Mouse (Mus musculus) lung, postnatal 0 days (tissue): ENCODE measurements at regions not wholly inside any gene's neighbourhood (a gene's known extent, or its start where the extent isn't known, plus 50 kb on each side); places are given as distances from the start of the nearest gene placed in this dataset.

Experiments used
- ATAC-seq: fragments of 200-750 bp; cut with Nextera tagmentation; 2 replicates; pipeline ENCODE4 v1.8.0; 2017; ENCODE audit warnings: moderate library complexity
- DNase-seq: peaks from one replicate; pipeline ENCODE4 v3.0.0-alpha.2; 2016; ENCODE audit warnings: low spot score
- H3K27ac ChIP-seq: fragments of 300-500 bp; sonication (generic); 2 replicates; pipeline ENCODE4 v1.5.1; 2014; ENCODE audit warnings: antibody characterized with exemption, mild to moderate bottlenecking, low read length, mixed read lengths
- H3K27me3 ChIP-seq: fragments of 300-500 bp; sonication (generic); replicated peaks from 2 replicates; pipeline ENCODE4 v1.6.1; 2014; ENCODE audit warnings: low read length, mixed read lengths; ENCODE audit not compliant: insufficient read depth
- H3K36me3 ChIP-seq: fragments of 300-500 bp; sonication (generic); 2 replicates; pipeline ENCODE4 v1.6.1; 2014; ENCODE audit warnings: low read length, mixed read lengths; ENCODE audit not compliant: insufficient read depth
- H3K4me1 ChIP-seq: fragments of 300-500 bp; sonication (generic); 2 replicates; pipeline ENCODE4 v1.6.1; 2014; ENCODE audit warnings: antibody characterized with exemption, low read depth, low read length, mixed read lengths; ENCODE audit not compliant: insufficient read depth
- H3K4me2 ChIP-seq: fragments of 300-500 bp; sonication (generic); replicated peaks from 2 replicates; pipeline ENCODE4 v1.6.1; 2014; ENCODE audit warnings: low read depth, mild to moderate bottlenecking, low read length, moderate library complexity, mixed read lengths
- H3K4me3 ChIP-seq: fragments of 300-500 bp; sonication (generic); 2 replicates; pipeline ENCODE4 v1.5.1; 2014; ENCODE audit warnings: low read depth, low read length
- H3K9ac ChIP-seq: fragments of 300-500 bp; sonication (generic); replicated peaks from 2 replicates; pipeline ENCODE4 v1.6.1; 2014; ENCODE audit warnings: low read depth, mild to moderate bottlenecking
- H3K9me3 ChIP-seq: fragments of 300-500 bp; sonication (generic); 2 replicates; pipeline ENCODE4 v1.6.1; 2016; ENCODE audit warnings: low read length, mixed read lengths
- CTCF ChIP-seq: IDR thresholded peaks from 2 replicates; pipeline ENCODE4 v1.5.1; 2016; ENCODE audit warnings: antibody characterized with exemption, mild to moderate bottlenecking
- EP300 ChIP-seq: IDR thresholded peaks from 2 replicates; pipeline ENCODE4 v1.6.1; 2016; ENCODE audit warnings: antibody characterized with exemption, mild to moderate bottlenecking, control low read depth
- WGBS: fragments of 180-500 bp; shearing (Covaris S2); extraction: QIAGEN DNeasy Blood & Tissue Kit; methylation state at CpG from one replicate; pipeline ENCODE4 v1.1.7; 2014; 5-methylcytosine and 5-hydroxymethylcytosine counted together

DNA sequence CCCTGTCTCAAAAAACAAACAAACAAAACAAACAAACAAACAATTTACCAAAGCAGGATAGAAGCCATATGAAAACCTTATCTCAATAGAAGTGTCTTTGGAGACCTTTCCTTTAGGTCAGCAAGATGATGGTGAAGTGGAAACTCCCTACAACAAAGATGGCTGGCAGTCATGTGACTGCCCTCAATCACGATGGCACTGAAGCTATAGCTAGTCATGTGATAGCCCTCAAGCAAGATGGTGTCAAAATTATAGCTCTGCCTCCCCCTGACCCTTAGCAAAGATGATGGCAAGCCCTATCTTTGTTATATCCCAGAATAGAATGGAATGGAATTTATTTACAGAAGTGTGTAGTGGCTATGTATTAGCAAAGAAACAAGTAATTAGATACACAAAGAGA is 423.2 kb downstream of the 1810013L24Rik start:
- Histone ChIP-seq H3K4me1 (no peaks in the 10 kb centered on the region), H3K9ac (no peak overlapping the region), H3K36me3 (no peaks in the 10 kb centered on the region), H3K4me2 (no peak overlapping the region), H3K9me3 (no peaks in the 10 kb centered on the region), H3K4me3 (no peak overlapping the region), H3K27me3 (no peaks in the 10 kb centered on the region), H3K27ac (no peak overlapping the region)
- TF ChIP-seq EP300 (no peak), CTCF (no peak)
- WGBS: 70% methylated on average over 1 of the region's 1 CpGs
- ATAC-seq (no peak), DNase-seq (no peak)

DNA sequence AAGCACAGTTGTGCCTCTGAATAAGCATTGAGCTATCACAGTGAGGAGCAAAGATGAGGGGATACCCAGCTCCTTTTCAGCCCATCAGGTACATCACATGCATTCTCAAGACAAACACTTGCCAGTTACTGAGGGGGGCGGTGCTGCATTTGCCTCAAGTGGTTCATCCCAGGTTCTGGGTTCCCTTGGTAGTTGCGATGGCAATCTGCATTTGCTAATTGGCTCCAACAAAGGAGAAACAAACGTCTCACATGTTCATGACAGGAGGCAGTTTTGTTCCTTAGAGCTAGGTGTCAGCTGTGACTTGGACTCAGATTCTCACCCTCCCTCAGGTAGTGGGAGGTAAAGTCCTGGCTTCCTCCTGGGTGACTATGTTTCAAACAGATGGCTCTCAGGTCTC is 425.5 kb downstream of the 1810013L24Rik start:
- Histone ChIP-seq H3K4me3 (no peak overlapping the region), H3K27ac (no peak overlapping the region), H3K4me2 (no peak overlapping the region), H3K9ac (no peak overlapping the region), H3K36me3 (no peaks in the 10 kb centered on the region), H3K27me3 (no peaks in the 10 kb centered on the region), H3K9me3 (no peaks in the 10 kb centered on the region), H3K4me1 (no peaks in the 10 kb centered on the region)
- 40% methylated on average over 3 of the region's 3 CpGs for WGBS
- no peak for TF ChIP-seq EP300
- TF ChIP-seq CTCF: no peak
- no peak for DNase-seq
- ATAC-seq: no peak

DNA sequence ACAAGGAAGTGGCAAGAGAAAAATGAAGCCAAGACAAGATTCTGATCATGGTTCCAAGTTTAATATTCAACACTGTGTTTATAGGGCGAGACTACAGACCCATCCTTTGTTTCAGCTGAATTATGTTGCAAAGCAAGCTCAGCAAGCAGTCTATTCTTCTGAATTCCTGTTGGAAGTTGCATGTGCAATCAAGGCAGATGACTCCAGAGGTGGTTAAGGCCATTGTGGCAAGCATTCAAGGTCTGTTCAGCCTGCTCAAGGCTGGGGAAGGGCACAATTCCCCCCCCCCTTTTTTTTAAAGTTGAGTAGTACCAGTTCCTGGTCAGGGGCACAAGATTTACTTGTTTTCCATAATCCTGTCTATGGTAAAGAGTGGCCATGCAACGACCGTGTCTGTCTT is 431.1 kb downstream of the 1810013L24Rik start:
- no peak for DNase-seq
- 78% methylated on average over 3 of the region's 3 CpGs for WGBS

DNA sequence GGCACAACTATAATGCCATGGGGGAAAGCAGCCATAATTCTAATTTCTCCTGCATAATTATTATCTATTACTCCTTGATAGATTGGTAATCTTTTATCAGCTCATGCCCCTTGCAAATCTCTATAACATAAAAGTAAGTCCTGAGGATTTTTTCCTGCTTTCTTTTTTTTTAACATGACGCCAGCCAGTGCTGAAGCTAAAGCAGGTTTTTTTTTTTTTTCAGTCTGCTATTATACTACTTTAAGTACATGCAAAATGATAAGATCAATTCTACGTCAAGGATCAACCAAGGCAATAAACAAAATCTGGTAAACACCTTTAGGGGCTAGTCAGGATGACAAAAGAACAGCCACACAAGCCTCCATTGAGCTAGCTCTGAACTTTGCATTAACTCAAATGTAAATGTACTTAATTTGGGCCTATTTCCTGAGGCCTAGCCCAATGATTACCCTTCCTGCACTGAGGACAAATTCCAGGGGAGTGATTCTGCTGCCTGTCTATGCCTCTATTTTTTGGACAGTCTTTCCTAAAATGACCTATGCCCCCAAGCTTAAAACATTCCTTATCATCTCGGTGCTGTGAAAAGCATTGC is 434.8 kb downstream of the 1810013L24Rik start:
- Histone ChIP-seq H3K4me2 (no peak overlapping the region), H3K27ac (no peak overlapping the region), H3K9me3 (no peaks in the 10 kb centered on the region), H3K9ac (no peak overlapping the region), H3K4me1 (no peaks in the 10 kb centered on the region), H3K4me3 (no peak overlapping the region), H3K36me3 (no peaks in the 10 kb centered on the region), H3K27me3 (no peaks in the 10 kb centered on the region)
- no peak for ATAC-seq
- TF ChIP-seq EP300: no peak
- no peak for TF ChIP-seq CTCF
- DNase-seq: no peak
- 41% methylated on average over 3 of the region's 3 CpGs for WGBS

More for the DNA sequence above, 431.1 kb downstream of the 1810013L24Rik start:
- Histone ChIP-seq H3K4me2 (no peak overlapping the region), H3K36me3 (no peaks in the 10 kb centered on the region), H3K27me3 (no peaks in the 10 kb centered on the region), H3K9me3 (no peaks in the 10 kb centered on the region), H3K27ac (no peak overlapping the region), H3K9ac (no peak overlapping the region), H3K4me1 (no peaks in the 10 kb centered on the region), H3K4me3 (no peak overlapping the region)
- TF ChIP-seq EP300 (no peak), CTCF (no peak)
- no peak for ATAC-seq

DNA sequence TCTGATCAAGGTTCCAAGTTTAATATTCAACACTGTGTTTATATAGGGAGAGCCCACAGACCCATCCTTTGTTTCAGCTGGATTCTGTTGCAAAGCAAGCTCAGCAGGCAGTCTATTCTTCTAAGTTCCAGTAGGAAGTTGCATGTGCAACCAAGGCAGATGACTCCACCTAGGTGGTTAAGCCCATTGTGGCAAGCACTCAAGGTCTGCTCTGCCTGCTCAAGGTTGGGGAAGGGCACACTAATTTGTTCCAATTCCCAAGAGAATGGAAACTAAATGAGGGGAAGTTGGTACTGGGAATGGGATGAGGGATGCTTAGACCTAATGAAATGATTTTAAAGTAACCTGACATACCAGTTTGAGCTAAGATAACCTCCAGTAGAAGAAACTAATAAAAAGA is 437.3 kb downstream of the 1810013L24Rik start:
- no peak overlapping the region for H3K9ac ChIP-seq
- DNase-seq (no peak), ATAC-seq (no peak)
- H3K27ac ChIP-seq: no peak overlapping the region
- no peak overlapping the region for H3K4me3 ChIP-seq
- H3K36me3 ChIP-seq: no peaks in the 10 kb centered on the region
- H3K9me3 ChIP-seq: no peaks in the 10 kb centered on the region
- H3K4me1 ChIP-seq: no peaks in the 10 kb centered on the region
- no peak overlapping the region for H3K4me2 ChIP-seq
- TF ChIP-seq EP300 (no peak), CTCF (no peak)
- H3K27me3 ChIP-seq: no peaks in the 10 kb centered on the region

DNA sequence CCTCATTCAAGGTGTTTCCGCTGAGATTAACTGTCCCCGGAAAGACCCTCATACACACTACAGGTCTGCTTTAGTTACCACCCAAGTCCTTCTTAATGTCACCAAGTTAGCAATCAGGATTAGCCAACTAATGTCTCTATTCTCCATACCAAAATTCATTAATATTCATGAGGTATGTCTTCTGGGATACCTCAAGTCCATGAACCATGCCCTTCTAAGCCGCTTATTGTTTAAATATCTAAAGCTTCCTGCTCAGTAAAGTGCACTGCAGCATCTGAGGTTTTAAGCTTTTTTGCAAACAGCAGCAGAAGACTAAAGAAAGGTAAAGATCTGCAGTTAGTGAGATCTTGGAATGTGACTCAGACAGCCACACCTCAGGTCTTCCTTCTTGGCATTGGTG is 440.2 kb downstream of the 1810013L24Rik start:
- Histone ChIP-seq H3K36me3 (no peaks in the 10 kb centered on the region), H3K9ac (no peak overlapping the region), H3K9me3 (no peaks in the 10 kb centered on the region), H3K4me1 (no peaks in the 10 kb centered on the region), H3K27ac (no peak overlapping the region), H3K27me3 (no peaks in the 10 kb centered on the region), H3K4me3 (no peak overlapping the region), H3K4me2 (no peak overlapping the region)
- no peak for TF ChIP-seq EP300
- TF ChIP-seq CTCF: no peak
- no peak for DNase-seq
- 87% methylated on average over 3 of the region's 3 CpGs for WGBS
- ATAC-seq: no peak

DNA sequence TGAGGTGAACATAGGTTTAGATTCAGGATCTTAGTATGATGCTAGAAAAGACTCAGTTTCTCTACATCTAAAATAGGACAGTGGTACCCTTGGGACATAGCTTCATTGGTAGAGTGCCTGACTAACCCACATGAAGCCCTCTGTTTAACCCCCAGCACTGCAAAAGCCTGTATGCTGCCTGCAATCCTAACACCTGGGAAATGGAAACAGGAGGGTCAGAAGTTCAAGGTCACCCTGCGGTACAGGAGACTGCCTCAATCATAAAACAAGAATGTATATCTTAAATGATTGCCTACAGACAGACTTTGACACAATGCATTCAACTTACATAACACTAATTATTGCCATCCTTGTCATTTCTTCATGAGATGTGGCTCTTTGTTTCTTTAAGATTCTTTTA is 440.8 kb downstream of the 1810013L24Rik start:
- H3K36me3 ChIP-seq: no peaks in the 10 kb centered on the region
- no peak for DNase-seq
- ATAC-seq: no peak
- no peak overlapping the region for H3K4me3 ChIP-seq
- H3K9ac ChIP-seq: no peak overlapping the region
- H3K4me2 ChIP-seq: no peak overlapping the region
- no peaks in the 10 kb centered on the region for H3K9me3 ChIP-seq
- H3K27me3 ChIP-seq: no peaks in the 10 kb centered on the region
- TF ChIP-seq EP300 (no peak), CTCF (no peak)
- 77% methylated on average over 1 of the region's 1 CpGs for WGBS
- no peak overlapping the region for H3K27ac ChIP-seq
- H3K4me1 ChIP-seq: no peaks in the 10 kb centered on the region
